Mouse (Mus musculus) erythroblast, embryonic 14.5 days (primary cell): ENCODE data around the gene Samd3. TPM values are rescaled to one million over a fixed set of nuclear protein-coding genes. Genes with fewer than 3 reads are reported as not detected.

Source experiments
- H3K27me3 ChIP-seq: 2 replicates; pipeline ENCODE4 v1.6.1; 2012; ENCODE audit warnings: inconsistent platforms; ENCODE audit not compliant: control insufficient read depth
- H3K36me3 ChIP-seq: 2 replicates; pipeline ENCODE4 v1.6.1; 2012; ENCODE audit warnings: mild to moderate bottlenecking, inconsistent platforms; ENCODE audit not compliant: control insufficient read depth
- H3K4me1 ChIP-seq: 2 replicates; pipeline ENCODE4 v1.6.1; 2012; ENCODE audit warnings: inconsistent platforms; ENCODE audit not compliant: control insufficient read depth
- H3K4me3 ChIP-seq: replicated peaks from 2 replicates; pipeline ENCODE3; 2012; ENCODE audit warnings: moderate library complexity, mild to moderate bottlenecking, inconsistent platforms
- H3K9me3 ChIP-seq: 2 replicates; pipeline ENCODE4 v1.6.1; 2012; ENCODE audit warnings: low read length, inconsistent platforms, mixed read lengths; ENCODE audit not compliant: control insufficient read depth
- GATA1 ChIP-seq: IDR thresholded peaks from 2 replicates; pipeline ENCODE4 v1.6.1; 2012; ENCODE audit warnings: low read length, inconsistent platforms, mixed read lengths
- TAL1 ChIP-seq: IDR thresholded peaks from 3 replicates; pipeline ENCODE4 v1.6.1; 2012; ENCODE audit warnings: low read length, inconsistent platforms, mixed read lengths
- polyA plus RNA-seq: library from polyadenylated mRNA; stranded (reverse); fragments of >175 nt; gene quantifications from 2 replicates; pipeline ENCODE4 v1.2.3, GENCODE M21; 2012

The Samd3 gene
- not detected in 2 replicates for polyA plus RNA-seq

GRCm38 (mm10) chr10:26229488-26229887, at the start of gene Samd3:
Gene Samd3 (plus strand): TSS chr10:26229707.
- no peaks in the 10 kb centered on the region for H3K4me1 ChIP-seq
- H3K27me3 ChIP-seq, result no peaks in the 10 kb centered on the region
- no peak within 1 kb of the TSS for H3K4me3 ChIP-seq
- H3K36me3 ChIP-seq, result no peaks in the 10 kb centered on the region
- TF ChIP-seq GATA1 (no peak), TAL1 (no peak)
- H3K9me3 ChIP-seq, result no peaks in the 10 kb centered on the region

- Histone ChIP-seq H3K4me3 (no peak overlapping the region), H3K4me1 (no peaks in the 10 kb centered on the region), H3K36me3 (no peaks in the 10 kb centered on the region), H3K9me3 (no peaks in the 10 kb centered on the region), H3K27me3 (no peaks in the 10 kb centered on the region)
- TF ChIP-seq TAL1 (no peak), GATA1 (no peak)
These were observed 44.2 kb upstream of the Samd3 start for GRCm38 (mm10) chr10:26185289-26185688.

GRCm38 (mm10) chr10:26190811-26191210, 38.7 kb upstream of the Samd3 start:
- Histone ChIP-seq H3K4me1 (no peaks in the 10 kb centered on the region), H3K4me3 (no peak overlapping the region), H3K27me3 (no peaks in the 10 kb centered on the region), H3K36me3 (no peaks in the 10 kb centered on the region), H3K9me3 (no peaks in the 10 kb centered on the region)
- TF ChIP-seq GATA1 (no peak), TAL1 (no peak)

DNA sequence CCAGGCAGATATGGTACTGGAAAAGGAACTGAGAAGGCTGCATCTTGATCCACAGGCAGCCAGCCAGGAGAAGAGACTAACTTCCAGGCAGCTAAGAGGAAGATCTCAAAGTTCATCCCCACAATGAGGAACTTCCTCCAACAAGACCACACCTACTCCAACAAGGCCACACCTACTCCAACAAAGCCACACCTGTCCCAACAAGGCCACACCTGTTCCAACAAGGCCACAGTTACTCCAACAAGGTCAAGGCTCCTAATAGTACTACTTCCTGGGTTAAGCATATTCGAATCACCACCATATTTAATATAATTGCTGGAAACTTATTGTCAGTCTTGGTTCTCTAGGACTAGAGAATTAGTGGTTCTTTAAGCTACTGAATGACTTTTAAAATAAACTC, 34.6 kb upstream of the Samd3 start:
- Histone ChIP-seq H3K27me3 (no peaks in the 10 kb centered on the region), H3K9me3 (no peaks in the 10 kb centered on the region), H3K36me3 (no peaks in the 10 kb centered on the region), H3K4me3 (no peak overlapping the region), H3K4me1 (no peaks in the 10 kb centered on the region)
- TF ChIP-seq TAL1, result no peak
- no peak for TF ChIP-seq GATA1

- TF ChIP-seq TAL1 (no peak), GATA1 (no peak)
- no peak overlapping the region for H3K4me3 ChIP-seq
These were observed 26.7 kb upstream of the Samd3 start for GRCm38 (mm10) chr10:26202708-26203368.

DNA sequence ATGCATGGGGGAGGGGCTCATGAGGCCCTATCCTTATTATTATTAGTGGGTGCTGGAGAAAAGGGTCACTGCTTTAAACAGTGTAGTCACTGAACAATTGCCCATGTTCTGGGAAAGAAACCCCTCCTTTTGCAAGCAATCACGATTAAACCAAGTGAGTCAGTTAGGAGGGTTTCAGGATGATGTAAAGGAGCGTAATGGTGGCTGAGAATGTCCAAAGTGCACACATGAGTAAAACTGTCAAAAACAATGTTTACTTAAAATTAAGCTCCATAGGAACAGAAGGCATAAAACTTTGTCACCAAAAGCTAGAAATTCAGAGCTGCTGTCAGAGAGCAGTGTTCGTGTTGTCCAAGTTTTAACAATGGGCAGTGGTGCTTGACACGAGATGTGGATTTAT, 8.8 kb upstream of the Samd3 start:
- no peaks in the 10 kb centered on the region for H3K36me3 ChIP-seq
- H3K4me1 ChIP-seq, result no peaks in the 10 kb centered on the region
- no peak overlapping the region for H3K4me3 ChIP-seq
- TF ChIP-seq GATA1, result no peak
- no peak for TF ChIP-seq TAL1
- H3K27me3 ChIP-seq, result no peaks in the 10 kb centered on the region
- no peaks in the 10 kb centered on the region for H3K9me3 ChIP-seq

More at GRCm38 (mm10) chr10:26202708-26203368, 26.7 kb upstream of the Samd3 start:
- Histone ChIP-seq H3K9me3 (no peaks in the 10 kb centered on the region), H3K36me3 (no peaks in the 10 kb centered on the region), H3K4me1 (no peaks in the 10 kb centered on the region), H3K27me3 (no peaks in the 10 kb centered on the region)

- Histone ChIP-seq H3K4me3 (no peak overlapping the region), H3K4me1 (no peaks in the 10 kb centered on the region), H3K36me3 (no peaks in the 10 kb centered on the region), H3K27me3 (no peaks in the 10 kb centered on the region), H3K9me3 (no peaks in the 10 kb centered on the region)
- TF ChIP-seq TAL1 (no peak), GATA1 (no peak)
These were observed 3.3 kb upstream of the Samd3 start for GRCm38 (mm10) chr10:26226241-26226640.

GRCm38 (mm10) chr10:26226734-26227133, 2.8 kb upstream of the Samd3 start:
- Histone ChIP-seq H3K36me3 (no peaks in the 10 kb centered on the region), H3K27me3 (no peaks in the 10 kb centered on the region), H3K9me3 (no peaks in the 10 kb centered on the region), H3K4me3 (no peak overlapping the region), H3K4me1 (no peaks in the 10 kb centered on the region)
- no peak for TF ChIP-seq GATA1
- TF ChIP-seq TAL1, result no peak

DNA sequence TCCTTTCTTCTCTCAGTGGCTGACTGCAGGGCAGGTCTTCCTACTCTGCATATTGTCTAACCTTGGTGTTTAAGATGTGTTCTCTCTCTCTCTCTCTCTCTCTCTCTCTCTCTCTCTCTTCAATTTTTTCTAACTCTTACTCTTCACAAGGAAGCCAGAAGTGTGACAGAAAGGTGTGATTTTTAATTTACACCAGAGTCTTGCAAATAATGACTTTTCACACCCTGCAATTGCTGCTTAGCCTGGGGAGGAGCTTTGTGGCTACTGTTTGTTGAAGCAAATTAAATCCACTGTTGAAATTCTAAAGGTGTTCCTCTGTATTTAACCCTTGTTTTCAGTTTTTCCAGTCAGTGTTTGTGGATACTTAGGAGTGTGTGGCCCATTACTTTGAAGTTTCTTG, 1.3 kb upstream of the Samd3 start:
- Histone ChIP-seq H3K36me3 (no peaks in the 10 kb centered on the region), H3K27me3 (no peaks in the 10 kb centered on the region), H3K4me1 (no peaks in the 10 kb centered on the region), H3K4me3 (no peak overlapping the region), H3K9me3 (no peaks in the 10 kb centered on the region)
- TF ChIP-seq GATA1, result no peak
- no peak for TF ChIP-seq TAL1
